Mouse (Mus musculus) lung, adult 2 months (tissue): Measurements from ENCODE around the gene Zfp592. TPM values are rescaled to one million over a fixed set of nuclear protein-coding genes. Genes with fewer than 3 reads are reported as not detected.
"Not testable (repeated sequence)": the region's sequence is repeated elsewhere in the genome, so short reads cannot be mapped to it uniquely, and the experiment has no call there.

Source experiments
- DNase-seq: peaks from one replicate; pipeline ENCODE4 v3.0.0; 2022
- H3K4me1 ChIP-seq: fragments of 200-500 bp; 2 replicates; pipeline ENCODE4 v1.6.1; 2011; ENCODE audit warnings: low read length; ENCODE audit not compliant: control insufficient read depth, insufficient read depth
- H3K4me3 ChIP-seq: fragments of 200-500 bp; replicated peaks from 2 replicates; pipeline ENCODE3; 2011; ENCODE audit warnings: low read depth, mild to moderate bottlenecking, control low read depth, low read length; ENCODE audit errors: extremely low read depth
- CTCF ChIP-seq: fragments of 200-500 bp; IDR thresholded peaks from 2 replicates; pipeline ENCODE4 v1.5.1; 2011; ENCODE audit warnings: mild to moderate bottlenecking, low read length, control low read depth; ENCODE audit not compliant: insufficient read depth
- POLR2A ChIP-seq: fragments of 200-500 bp; IDR thresholded peaks from 2 replicates; pipeline ENCODE4 v1.6.1; 2011; ENCODE audit warnings: low read depth, mild to moderate bottlenecking, control low read depth, low read length, borderline replicate concordance; ENCODE audit errors: extremely low read depth
- WGBS: fragments of 180-500 bp; shearing (Covaris S2); methylation state at CpG from one replicate; pipeline ENCODE4 v1.1.7; 2018; 5-methylcytosine and 5-hydroxymethylcytosine counted together
- polyA plus RNA-seq: library from polyadenylated mRNA; depleted of rRNA; stranded (reverse); fragments of >200 nt; gene quantifications from 2 replicates; pipeline ENCODE4 v1.2.3, GENCODE M21; 2012

Gene Zfp592
- polyA plus RNA-seq, 1 experiment: 20.1 TPM

DNA sequence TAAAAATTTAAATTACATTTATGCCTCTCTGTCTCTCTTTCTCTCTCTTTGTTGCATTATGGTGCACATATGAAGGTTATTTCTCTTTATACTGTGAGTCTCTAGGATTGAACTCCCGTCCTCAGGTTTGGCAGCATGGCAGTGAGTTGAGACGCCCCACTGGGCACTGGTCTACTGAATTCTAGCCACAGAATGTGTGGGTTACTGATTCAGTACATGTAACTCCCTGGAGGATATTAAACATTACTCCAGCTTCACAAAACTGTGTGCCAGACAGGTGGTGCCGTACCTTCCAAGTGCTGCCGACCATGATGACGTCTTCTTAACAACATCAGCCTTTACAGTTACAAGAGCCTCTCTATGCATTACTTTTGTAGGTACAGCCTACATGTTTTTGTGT is 21.4 kb upstream of the Zfp592 start:
- Histone ChIP-seq H3K4me1 (no peaks in the 10 kb centered on the region), H3K4me3 (no peak overlapping the region)
- no peak for DNase-seq
- WGBS: 92% methylated on average over 5 of the region's 5 CpGs
- no peak for TF ChIP-seq CTCF
- no peak for TF ChIP-seq POLR2A

- 33% methylated on average over 4 of the region's 4 CpGs for WGBS
- H3K4me3 ChIP-seq, H3K4me1 ChIP-seq, DNase-seq: not testable (repeated sequence)
Observed at GRCm38 (mm10) chr7:80972920-80973637, 20.4 kb upstream of the Zfp592 start.

DNA sequence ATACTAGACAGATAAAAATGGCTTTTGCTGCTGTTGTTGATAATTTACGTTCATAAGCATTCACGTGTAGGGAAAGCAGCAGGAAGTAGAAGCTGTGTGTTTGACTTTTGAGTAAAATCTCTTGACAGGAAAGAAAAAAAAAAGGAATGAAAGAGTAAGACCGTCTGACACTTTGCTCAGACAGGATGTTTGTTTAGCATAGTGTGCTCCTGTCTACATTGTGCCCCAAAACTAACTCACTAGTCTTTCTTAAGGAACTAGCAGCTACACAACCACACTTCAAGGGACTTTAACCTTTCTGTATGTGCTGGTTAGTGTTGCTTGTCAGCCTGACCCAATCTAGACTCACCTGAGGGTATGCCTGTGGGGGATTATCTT is 19.9 kb upstream of the Zfp592 start:
- not testable (repeated sequence) for DNase-seq, H3K4me1 ChIP-seq, H3K4me3 ChIP-seq
- WGBS: 0% methylated on average over 3 of the region's 3 CpGs

DNA sequence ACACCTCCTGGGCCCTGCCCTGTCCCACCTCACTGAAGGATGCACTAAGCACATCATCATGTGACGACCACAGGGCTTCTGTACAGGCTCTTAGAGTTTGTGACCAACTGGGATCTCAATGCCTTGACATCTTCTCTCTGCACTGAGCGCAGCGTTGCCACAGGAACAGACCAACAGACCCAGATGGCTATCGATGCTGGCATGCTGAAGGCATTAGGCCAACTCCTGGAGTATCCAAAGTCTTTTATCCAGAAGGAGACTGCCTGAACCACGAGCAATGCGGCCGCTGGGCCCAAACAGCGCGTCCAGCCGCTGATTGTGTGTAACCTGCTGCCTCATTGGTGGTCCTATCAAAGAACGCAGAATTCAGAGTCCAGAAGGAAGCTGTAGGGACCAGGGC is 12.9 kb upstream of the Zfp592 start:
- Histone ChIP-seq H3K4me3 (no peak overlapping the region), H3K4me1 (no peaks in the 10 kb centered on the region)
- no peak for TF ChIP-seq CTCF
- no peak for DNase-seq
- 90% methylated on average over 11 of the region's 11 CpGs for WGBS

DNA sequence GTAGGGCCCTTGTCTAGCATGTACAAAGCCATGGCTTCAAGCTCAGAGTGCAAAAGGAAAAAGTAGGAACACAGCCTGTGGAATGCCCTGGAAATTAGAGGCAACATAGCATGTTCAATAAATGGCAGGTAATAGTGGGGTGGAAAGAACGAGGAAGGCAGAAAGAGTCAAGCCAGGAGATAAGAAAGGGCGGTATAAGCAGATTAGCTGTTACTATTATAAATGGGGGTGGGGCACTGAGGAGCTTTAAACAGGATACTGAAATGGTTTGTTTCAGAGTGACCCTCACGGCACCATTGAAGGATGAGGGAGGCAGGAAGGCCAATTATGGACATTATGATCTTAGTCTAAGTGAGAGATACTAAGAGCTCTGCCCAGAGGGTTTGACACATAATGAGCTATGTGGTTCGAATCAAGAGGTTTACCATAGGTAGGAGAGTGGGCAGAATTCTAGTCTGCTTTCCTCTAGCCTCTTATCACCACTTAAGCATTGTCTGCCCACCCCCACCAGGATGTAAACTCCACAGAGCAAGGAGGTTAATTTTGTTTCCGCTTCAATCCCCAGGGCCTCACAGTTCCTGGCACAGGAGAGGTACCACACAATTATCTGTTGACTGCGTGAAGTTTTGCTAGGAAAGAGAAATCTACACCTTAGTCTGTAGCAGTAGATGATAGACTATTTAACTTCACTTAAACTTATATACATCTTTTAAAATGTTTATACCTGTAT is 6.9 kb upstream of the Zfp592 start:
- WGBS: 18% methylated on average over 6 of the region's 6 CpGs

GRCm38 (mm10) chr7:80987805-80988625 is 5.5 kb upstream of the Zfp592 start:
- WGBS: 65% methylated on average over 4 of the region's 4 CpGs
- peaks cover 14% of the 10 kb centered on the region for H3K4me1 ChIP-seq
- no peak overlapping the region for H3K4me3 ChIP-seq
- no peak for DNase-seq
- TF ChIP-seq CTCF (no peak), POLR2A (no peak)

More for the DNA sequence above, 6.9 kb upstream of the Zfp592 start:
- peaks cover 8% of the 10 kb centered on the region for H3K4me1 ChIP-seq
- DNase-seq: no peak
- TF ChIP-seq CTCF (no peak), POLR2A (no peak)
- no peak overlapping the region for H3K4me3 ChIP-seq

GRCm38 (mm10) chr7:80990276-80990675 is 3.2 kb upstream of the Zfp592 start:
- no peak for DNase-seq
- Histone ChIP-seq H3K4me3 (no peak overlapping the region), H3K4me1 (peaks cover 19% of the 10 kb centered on the region)
- no peak for TF ChIP-seq CTCF
- no peak for TF ChIP-seq POLR2A
- 82% methylated on average over 6 of the region's 6 CpGs for WGBS

GRCm38 (mm10) chr7:80991589-80991988 is 1.9 kb upstream of the Zfp592 start:
- TF ChIP-seq POLR2A (no peak), CTCF (no peak)
- no peak for DNase-seq
- peaks cover 18% of the 10 kb centered on the region for H3K4me1 ChIP-seq
- 82% methylated on average over 5 of the region's 5 CpGs for WGBS
- no peak overlapping the region for H3K4me3 ChIP-seq

DNA sequence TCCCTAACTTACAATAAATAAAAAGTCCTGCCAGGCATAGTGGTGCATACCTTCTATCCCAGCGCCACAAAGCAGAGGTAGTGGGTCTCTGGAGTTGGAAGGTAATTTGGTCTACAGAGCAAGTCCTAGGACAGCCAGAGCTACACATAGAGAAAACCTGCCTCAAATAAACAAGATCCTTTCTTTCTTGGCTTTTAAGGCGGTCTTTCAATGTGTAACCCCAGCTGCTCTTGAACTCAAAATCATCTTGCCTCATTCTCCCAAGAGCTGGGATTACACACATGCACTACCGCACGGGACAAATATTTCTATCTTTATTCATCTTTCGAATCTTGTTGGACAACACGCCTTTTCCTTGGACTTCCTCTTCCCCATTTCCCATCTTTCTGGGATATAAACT is 1.4 kb upstream of the Zfp592 start:
- whole genome bisulfite sequencing: 22% methylated on average over 6 of the region's 6 CpGs
- no peak for DNase-seq
- H3K4me3 ChIP-seq: no peak overlapping the region
- peaks cover 14% of the 10 kb centered on the region for H3K4me1 ChIP-seq
- no peak for TF ChIP-seq CTCF
- no peak for TF ChIP-seq POLR2A

DNA sequence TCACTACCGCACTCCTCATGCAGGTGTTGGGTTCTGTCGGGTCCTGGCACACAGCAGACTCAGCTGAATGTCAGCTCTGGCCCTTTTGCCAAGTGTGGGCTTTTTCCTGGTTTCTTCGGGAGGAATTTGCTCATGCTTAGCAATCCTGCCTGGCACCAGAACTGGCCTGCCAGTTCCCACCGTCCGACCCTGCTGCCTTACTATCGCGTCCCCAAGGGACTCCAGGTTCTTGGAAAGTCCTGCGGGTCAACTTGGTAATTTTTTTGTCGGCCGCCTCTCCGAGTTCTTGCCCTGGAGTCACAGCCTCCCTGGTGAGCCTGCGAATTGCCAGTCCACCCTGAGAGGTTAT is 876 bp upstream of the Zfp592 start:
- DNase-seq: no peak
- WGBS: 2% methylated on average over 12 of the region's 12 CpGs
- TF ChIP-seq CTCF (no peak), POLR2A (no peak)
- peaks cover 13% of the 10 kb centered on the region for H3K4me1 ChIP-seq
- H3K4me3 ChIP-seq: peak overlapping the region; percentile 94
